Mouse (Mus musculus) embryonic facial prominence, embryonic 15.5 days (tissue): ENCODE measurements at regions not wholly inside any gene's neighbourhood (a gene's known extent, or its start where the extent isn't known, plus 50 kb on each side); places are given as distances from the start of the nearest gene placed in this dataset.

ENCODE experiments used
- ATAC-seq: fragments of 200-750 bp; cut with Nextera tagmentation; 2 replicates; pipeline ENCODE4 v1.8.0; 2017; ENCODE audit warnings: low read depth, moderate TSS enrichment; ENCODE audit not compliant: insufficient number of reproducible peaks, low FRiP score, low TSS enrichment
- H3K27ac ChIP-seq: fragments of 300-500 bp; sonication (generic); replicated peaks from 2 replicates; pipeline ENCODE4 v1.5.1; 2015; ENCODE audit warnings: mild to moderate bottlenecking, inconsistent platforms
- H3K27me3 ChIP-seq: fragments of 300-500 bp; sonication (generic); 2 replicates; pipeline ENCODE4 v1.6.1; 2015; ENCODE audit warnings: inconsistent platforms
- H3K36me3 ChIP-seq: fragments of 300-500 bp; sonication (generic); 2 replicates; pipeline ENCODE4 v1.6.1; 2015; ENCODE audit warnings: mild to moderate bottlenecking, inconsistent platforms
- H3K4me1 ChIP-seq: fragments of 300-500 bp; sonication (generic); 2 replicates; pipeline ENCODE4 v1.6.1; 2015; ENCODE audit warnings: inconsistent platforms
- H3K4me2 ChIP-seq: fragments of 300-500 bp; sonication (generic); replicated peaks from 2 replicates; pipeline ENCODE4 v1.6.1; 2015; ENCODE audit warnings: mild to moderate bottlenecking, inconsistent platforms
- H3K4me3 ChIP-seq: fragments of 300-500 bp; sonication (generic); replicated peaks from 2 replicates; pipeline ENCODE4 v1.5.1; 2015; ENCODE audit warnings: mild to moderate bottlenecking, inconsistent platforms
- H3K9ac ChIP-seq: fragments of 300-500 bp; sonication (generic); 2 replicates; pipeline ENCODE4 v1.6.1; 2015; ENCODE audit warnings: inconsistent platforms
- H3K9me3 ChIP-seq: fragments of 300-500 bp; sonication (generic); replicated peaks from 2 replicates; pipeline ENCODE4 v1.6.1; 2016; ENCODE audit warnings: inconsistent platforms
- WGBS: fragments of 180-500 bp; shearing (Covaris S2); methylation state at CpG from one replicate; pipeline ENCODE4 v1.1.7; 2015; 5-methylcytosine and 5-hydroxymethylcytosine counted together

DNA sequence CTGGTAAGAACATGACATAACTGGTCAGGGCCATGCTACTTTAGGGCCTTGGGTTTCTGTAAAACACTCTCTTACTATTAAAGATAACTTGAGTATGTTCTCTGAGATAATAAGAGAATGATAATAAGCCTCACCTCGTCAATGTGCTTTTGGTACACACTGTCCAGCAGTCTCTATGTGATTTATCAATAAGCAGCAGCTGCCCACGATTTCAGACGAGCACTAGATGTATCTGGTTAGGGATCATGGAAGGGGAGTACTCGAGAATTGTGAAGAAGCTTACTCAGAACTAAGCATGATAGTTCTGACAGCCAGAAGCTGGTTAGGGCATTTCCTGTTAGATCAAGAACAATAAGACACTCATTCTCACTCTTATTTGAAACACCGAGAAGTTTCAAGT, 53.8 kb downstream of the Neurod6 start:
- Histone ChIP-seq H3K4me3 (no peak overlapping the region), H3K9ac (no peak overlapping the region), H3K27ac (no peak overlapping the region), H3K4me1 (no peaks in the 10 kb centered on the region), H3K9me3 (no peaks in the 10 kb centered on the region), H3K27me3 (no peaks in the 10 kb centered on the region), H3K36me3 (no peaks in the 10 kb centered on the region), H3K4me2 (no peak overlapping the region)
- ATAC-seq, result no peak
- WGBS, result 48% methylated on average over 5 of the region's 5 CpGs

DNA sequence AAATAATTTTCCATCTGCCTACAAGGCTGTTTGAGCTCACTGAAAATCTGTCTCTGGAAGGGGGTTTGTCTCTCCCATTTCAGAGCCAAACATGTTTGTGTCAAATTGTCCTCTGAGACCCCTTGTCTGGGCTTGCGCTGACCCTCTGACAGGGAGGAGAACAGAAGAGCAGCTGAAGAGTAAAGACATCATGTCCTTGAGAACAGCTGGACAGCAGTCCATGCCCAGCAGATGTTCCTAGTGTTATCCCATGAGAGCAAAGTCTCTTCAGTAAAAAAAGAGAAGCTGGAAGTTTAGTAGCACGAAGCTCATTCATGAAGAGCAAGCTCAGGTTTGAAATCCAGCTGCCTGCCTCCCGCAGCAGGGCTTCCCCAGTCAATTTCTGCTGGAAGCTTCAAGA, 60.7 kb downstream of the Neurod6 start:
- H3K4me3 ChIP-seq, result no peak overlapping the region
- no peak overlapping the region for H3K9ac ChIP-seq
- 0 out of 2 replicates have a peak, but pooled peaks cover 7% of the 10 kb centered on the region for H3K4me1 ChIP-seq
- ATAC-seq, result no peak
- no peaks in the 10 kb centered on the region for H3K9me3 ChIP-seq
- no peak overlapping the region for H3K27ac ChIP-seq
- no peak overlapping the region for H3K4me2 ChIP-seq
- 64% methylated on average over 3 of the region's 3 CpGs for WGBS
- no peaks in the 10 kb centered on the region for H3K27me3 ChIP-seq
- H3K36me3 ChIP-seq, result no peaks in the 10 kb centered on the region

DNA sequence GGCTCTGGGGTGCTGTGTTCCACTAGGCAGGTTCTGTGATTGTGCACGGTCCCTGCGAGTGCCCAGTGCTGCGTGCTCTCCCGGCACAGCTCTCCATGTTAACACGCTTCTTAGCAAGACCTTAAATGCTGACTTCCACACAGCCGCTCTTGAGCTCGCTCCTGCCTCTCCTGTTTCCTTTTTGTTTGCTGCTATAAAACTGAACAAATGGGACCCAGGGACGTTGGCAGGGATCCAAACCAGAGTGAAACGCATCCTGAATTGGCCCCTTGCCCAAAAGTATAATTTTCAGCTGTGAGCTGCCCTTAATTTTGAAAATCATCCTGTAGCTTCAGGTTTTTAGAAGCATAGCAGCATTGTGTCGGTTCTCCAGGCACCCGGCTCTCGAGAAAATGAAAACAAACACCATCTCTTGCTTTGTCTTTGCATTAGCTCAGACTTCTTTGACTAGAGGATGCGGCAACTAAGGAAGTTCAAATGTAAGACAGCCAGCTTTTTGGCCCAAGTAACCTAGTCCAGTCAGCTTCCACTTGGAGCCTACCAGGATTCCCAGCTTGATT, 63.1 kb downstream of the Neurod6 start:
- peak overlapping the region; percentile 44 for H3K27ac ChIP-seq
- peak overlapping the region; percentile 28 for H3K4me3 ChIP-seq
- H3K36me3 ChIP-seq, result no peaks in the 10 kb centered on the region
- peak; percentile 85 for ATAC-seq
- 8% methylated on average over 13 of the region's 13 CpGs for WGBS
- no peak overlapping the region for H3K9ac ChIP-seq
- no peaks in the 10 kb centered on the region for H3K9me3 ChIP-seq
- peak overlapping the region; percentile 41 for H3K4me2 ChIP-seq
- no peaks in the 10 kb centered on the region for H3K27me3 ChIP-seq
- H3K4me1 ChIP-seq, result 0 out of 2 replicates have a peak, but pooled peaks cover 7% of the 10 kb centered on the region

DNA sequence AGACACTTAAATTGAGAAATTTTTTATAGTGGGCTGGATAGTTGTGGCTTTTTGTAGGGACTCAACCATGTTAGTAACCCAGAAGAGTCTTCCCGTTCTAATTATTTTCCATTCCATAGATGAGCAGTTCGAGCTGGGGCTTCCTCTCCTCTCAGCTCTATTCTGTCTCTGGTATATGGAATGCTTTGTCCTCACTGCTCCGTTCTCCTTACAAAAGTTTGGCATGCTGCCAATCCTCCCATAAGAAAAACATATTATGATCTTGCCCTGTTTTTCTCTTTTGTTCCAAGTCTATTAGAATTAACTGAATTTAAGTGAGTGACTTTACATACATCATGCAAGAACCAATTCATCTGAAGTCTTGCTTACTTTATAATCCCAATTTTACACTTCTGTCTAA, 70.7 kb downstream of the Neurod6 start:
- 27% methylated on average over 3 of the region's 3 CpGs for WGBS
- no peak for ATAC-seq
- no peaks in the 10 kb centered on the region for H3K36me3 ChIP-seq

DNA sequence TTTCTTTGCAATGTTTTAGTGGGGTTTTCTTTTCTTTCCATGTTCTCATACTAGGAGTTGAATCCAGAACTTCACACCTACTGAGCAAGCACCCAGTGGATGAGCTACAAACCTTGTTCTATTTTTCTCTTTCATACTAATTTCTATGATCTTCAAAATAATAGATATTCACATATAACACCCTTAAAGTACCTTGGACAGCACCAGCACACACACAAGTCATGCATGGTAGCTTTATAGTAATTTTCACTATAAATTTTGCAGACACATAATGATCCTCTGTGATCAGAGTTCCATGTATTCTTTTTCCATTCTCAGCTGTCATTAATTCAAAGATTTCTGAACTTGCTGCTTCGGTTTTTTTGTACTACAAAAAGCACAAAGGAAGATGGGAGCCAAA, 71.1 kb downstream of the Neurod6 start:
- WGBS, result 52% methylated on average over 1 of the region's 1 CpGs
- Histone ChIP-seq H3K36me3 (no peaks in the 10 kb centered on the region), H3K9me3 (no peaks in the 10 kb centered on the region), H3K4me2 (no peak overlapping the region), H3K4me1 (no peaks in the 10 kb centered on the region), H3K27ac (no peak overlapping the region), H3K4me3 (no peak overlapping the region), H3K27me3 (no peaks in the 10 kb centered on the region), H3K9ac (no peak overlapping the region)
- no peak for ATAC-seq

More for the DNA sequence above, 70.7 kb downstream of the Neurod6 start:
- no peaks in the 10 kb centered on the region for H3K4me1 ChIP-seq
- no peak overlapping the region for H3K9ac ChIP-seq
- H3K27me3 ChIP-seq, result no peaks in the 10 kb centered on the region
- no peak overlapping the region for H3K4me2 ChIP-seq
- H3K27ac ChIP-seq, result no peak overlapping the region
- no peaks in the 10 kb centered on the region for H3K9me3 ChIP-seq
- H3K4me3 ChIP-seq, result no peak overlapping the region

DNA sequence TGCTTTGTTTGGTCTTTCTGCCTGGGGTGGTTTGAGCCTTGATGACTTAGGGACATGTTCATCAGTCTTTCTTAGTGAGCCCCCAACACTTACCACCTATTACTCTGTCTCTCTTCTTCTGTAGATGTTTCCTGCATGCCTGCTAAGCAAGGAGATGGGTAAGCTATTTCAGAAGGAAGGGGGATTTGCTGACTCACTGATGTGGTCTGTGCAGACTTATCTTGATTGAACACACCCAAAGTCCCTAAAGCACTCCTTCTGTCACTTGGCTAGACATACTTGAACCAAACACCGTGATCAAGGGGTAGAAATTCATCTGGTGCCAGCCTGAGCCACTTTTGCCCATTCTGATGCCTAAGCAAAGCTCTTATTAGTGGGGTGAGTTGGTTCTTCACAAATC, 72.0 kb downstream of the Neurod6 start:
- H3K4me2 ChIP-seq, result no peak overlapping the region
- H3K36me3 ChIP-seq, result no peaks in the 10 kb centered on the region
- H3K4me1 ChIP-seq, result no peaks in the 10 kb centered on the region
- H3K9ac ChIP-seq, result no peak overlapping the region
- no peaks in the 10 kb centered on the region for H3K27me3 ChIP-seq
- H3K9me3 ChIP-seq, result no peaks in the 10 kb centered on the region
- 67% methylated on average over 1 of the region's 1 CpGs for WGBS
- no peak overlapping the region for H3K27ac ChIP-seq
- ATAC-seq, result no peak
- no peak overlapping the region for H3K4me3 ChIP-seq

DNA sequence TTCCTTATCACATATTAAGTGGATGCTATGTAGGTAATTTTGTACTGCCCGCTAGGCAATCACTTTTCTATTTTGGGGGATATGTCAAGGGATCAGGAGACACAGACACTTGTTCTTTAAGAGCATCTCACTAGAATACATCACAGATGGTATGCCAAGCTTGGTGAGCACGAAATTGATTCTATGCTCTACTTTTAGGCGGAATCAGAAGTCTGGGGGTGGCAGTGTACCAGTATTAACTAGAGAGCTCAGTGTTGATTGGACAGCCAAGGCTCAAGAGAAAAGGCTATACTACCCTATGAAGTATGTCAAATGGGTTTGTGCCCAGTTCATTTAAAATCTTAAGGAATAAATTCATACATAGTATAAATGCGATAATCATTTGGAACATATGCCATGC, 84.0 kb downstream of the Neurod6 start:
- Histone ChIP-seq H3K4me2 (no peak overlapping the region), H3K27me3 (no peaks in the 10 kb centered on the region), H3K27ac (no peak overlapping the region), H3K4me1 (no peaks in the 10 kb centered on the region), H3K9me3 (no peaks in the 10 kb centered on the region), H3K9ac (no peak overlapping the region), H3K36me3 (no peaks in the 10 kb centered on the region), H3K4me3 (no peak overlapping the region)
- 74% methylated on average over 4 of the region's 4 CpGs for WGBS
- no peak for ATAC-seq

DNA sequence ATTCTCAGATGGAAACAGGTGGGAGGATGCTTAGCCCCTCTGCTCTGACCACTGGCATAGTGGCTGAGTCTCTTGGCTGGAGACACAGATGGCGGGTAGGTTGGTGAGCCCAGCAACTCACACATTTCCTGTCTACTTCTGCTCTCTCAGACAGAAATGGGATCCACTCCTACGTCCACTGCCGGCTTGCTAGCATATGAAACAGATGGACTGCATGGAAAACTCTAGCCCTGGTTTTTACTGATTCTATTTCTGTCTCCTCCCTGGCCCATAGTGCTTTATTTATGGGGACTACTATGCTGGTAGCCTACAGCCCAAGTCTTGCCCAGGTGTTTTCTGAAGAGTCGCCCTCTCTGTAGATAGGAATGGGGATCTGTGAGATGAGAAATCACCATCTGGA, 88.9 kb downstream of the Neurod6 start:
- Histone ChIP-seq H3K36me3 (no peaks in the 10 kb centered on the region), H3K9ac (no peak overlapping the region), H3K9me3 (no peaks in the 10 kb centered on the region), H3K27me3 (no peaks in the 10 kb centered on the region), H3K4me2 (no peak overlapping the region), H3K4me3 (no peak overlapping the region), H3K4me1 (no peaks in the 10 kb centered on the region), H3K27ac (no peak overlapping the region)
- ATAC-seq, result no peak
- WGBS, result 67% methylated on average over 4 of the region's 4 CpGs

DNA sequence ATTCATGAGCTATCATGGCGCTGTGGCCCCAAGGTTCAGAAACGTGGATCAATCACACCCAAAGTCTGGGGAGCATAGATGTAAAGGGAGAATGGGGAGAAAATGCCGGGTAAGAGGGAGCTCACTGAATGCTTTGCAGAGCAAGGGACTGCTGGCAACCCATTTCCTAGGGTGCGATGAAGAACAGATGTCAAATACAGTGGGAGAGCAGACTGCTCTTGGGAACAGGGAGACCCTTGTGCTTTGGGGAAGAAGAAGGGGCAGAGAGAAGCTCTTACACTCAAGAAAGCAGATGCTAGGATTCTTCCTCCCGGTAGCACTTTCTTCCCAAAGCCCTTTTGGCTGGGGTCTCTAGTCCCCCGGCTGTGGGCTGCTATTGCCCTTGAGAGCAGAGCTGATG, 100.0 kb downstream of the Neurod6 start:
- H3K9me3 ChIP-seq, result no peaks in the 10 kb centered on the region
- 38% methylated on average over 6 of the region's 6 CpGs for WGBS

DNA sequence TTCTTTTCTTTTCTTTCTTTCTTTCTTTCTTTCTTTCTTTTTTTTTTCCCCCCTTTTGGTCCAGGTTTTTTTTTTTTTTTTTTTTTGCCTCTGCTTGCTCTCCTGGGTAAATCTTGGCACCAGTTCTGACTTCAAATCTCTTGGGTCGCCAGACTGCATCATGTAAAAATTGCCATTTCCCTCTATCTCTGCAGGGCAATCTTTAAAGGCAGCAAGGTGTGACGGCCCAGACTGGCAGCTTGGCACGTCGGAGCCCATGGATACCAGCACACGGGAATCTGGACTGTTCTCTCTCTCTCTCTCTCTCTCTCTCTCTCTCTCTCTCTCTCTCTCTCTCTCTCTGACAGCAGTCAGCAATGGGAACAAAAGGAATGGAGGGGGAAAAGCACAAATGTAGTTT, 101.0 kb downstream of the Neurod6 start:
- no peak overlapping the region for H3K4me2 ChIP-seq
- H3K27me3 ChIP-seq, result no peaks in the 10 kb centered on the region
- no peak overlapping the region for H3K4me3 ChIP-seq
- no peaks in the 10 kb centered on the region for H3K9me3 ChIP-seq
- H3K36me3 ChIP-seq, result no peaks in the 10 kb centered on the region
- no peaks in the 10 kb centered on the region for H3K4me1 ChIP-seq
- ATAC-seq, result no peak
- WGBS, result 19% methylated on average over 5 of the region's 5 CpGs
- H3K9ac ChIP-seq, result no peak overlapping the region
- no peak overlapping the region for H3K27ac ChIP-seq

More for the DNA sequence above, 100.0 kb downstream of the Neurod6 start:
- no peak for ATAC-seq
- H3K27ac ChIP-seq, result no peak overlapping the region
- no peak overlapping the region for H3K4me3 ChIP-seq
- H3K4me2 ChIP-seq, result no peak overlapping the region
- no peaks in the 10 kb centered on the region for H3K36me3 ChIP-seq
- H3K27me3 ChIP-seq, result no peaks in the 10 kb centered on the region
- no peaks in the 10 kb centered on the region for H3K4me1 ChIP-seq
- H3K9ac ChIP-seq, result no peak overlapping the region

DNA sequence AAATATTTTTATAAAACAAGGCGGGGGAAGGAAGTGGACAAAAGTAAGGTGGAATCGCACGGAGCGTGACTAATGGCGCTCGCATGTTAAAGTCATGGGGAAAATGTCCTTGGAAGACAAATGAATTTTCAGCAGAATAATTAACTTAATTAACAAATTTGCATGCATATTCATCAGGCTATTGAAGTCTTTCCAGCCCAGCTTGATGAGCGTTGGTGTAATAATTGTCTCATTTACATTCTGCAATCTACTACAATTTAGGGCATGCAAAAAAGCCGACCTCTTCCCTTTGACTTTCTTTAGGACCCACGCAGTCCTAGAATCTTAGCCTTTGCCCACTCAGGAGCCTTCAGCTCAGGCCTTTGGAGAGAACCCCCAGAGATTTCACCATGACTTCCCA, 101.5 kb downstream of the Neurod6 start:
- H3K27me3 ChIP-seq, result no peaks in the 10 kb centered on the region
- H3K36me3 ChIP-seq, result no peaks in the 10 kb centered on the region
- no peaks in the 10 kb centered on the region for H3K9me3 ChIP-seq
- no peaks in the 10 kb centered on the region for H3K4me1 ChIP-seq
- H3K27ac ChIP-seq, result no peak overlapping the region
- H3K4me3 ChIP-seq, result no peak overlapping the region
- no peak for ATAC-seq
- no peak overlapping the region for H3K4me2 ChIP-seq
- H3K9ac ChIP-seq, result no peak overlapping the region
- 58% methylated on average over 9 of the region's 9 CpGs for WGBS

DNA sequence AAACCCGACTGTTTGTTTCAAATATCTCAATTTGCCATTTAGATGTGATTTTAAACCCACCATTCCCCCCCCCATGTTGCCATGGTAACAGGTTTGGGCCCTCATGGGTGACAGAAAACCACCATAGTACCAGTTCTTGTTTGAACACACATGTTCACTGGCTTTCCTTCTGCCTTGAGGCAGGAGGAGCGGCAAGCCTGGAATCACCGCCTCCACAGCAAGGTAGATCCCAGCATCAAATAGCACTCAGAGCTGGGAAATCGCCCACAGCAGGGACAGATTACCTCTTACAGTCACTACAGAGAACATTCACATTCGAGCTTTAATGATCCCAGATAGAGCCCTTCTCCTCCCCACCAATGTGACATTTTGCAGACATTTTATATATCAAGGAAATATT, 102.0 kb downstream of the Neurod6 start:
- Histone ChIP-seq H3K4me1 (no peaks in the 10 kb centered on the region), H3K9me3 (no peaks in the 10 kb centered on the region), H3K36me3 (no peaks in the 10 kb centered on the region), H3K27ac (no peak overlapping the region), H3K4me2 (no peak overlapping the region), H3K9ac (no peak overlapping the region), H3K27me3 (no peaks in the 10 kb centered on the region), H3K4me3 (no peak overlapping the region)
- WGBS, result 42% methylated on average over 5 of the region's 5 CpGs
- no peak for ATAC-seq
